Mouse (Mus musculus) kidney, adult 2 months (tissue): ENCODE results near the gene Krtap3-2. TPM values are rescaled to one million over a fixed set of nuclear protein-coding genes. Genes with fewer than 3 reads are reported as not detected.
"Not testable (repeated sequence)": the region's sequence is repeated elsewhere in the genome, so short reads cannot be mapped to it uniquely, and the experiment has no call there.

Experiments
- DNase-seq: peaks from one replicate; pipeline ENCODE4 v3.0.0; 2021
- H3K27ac ChIP-seq: fragments of 200-500 bp; 2 replicates; pipeline ENCODE4 v1.5.1; 2012; ENCODE audit warnings: low read depth, low read length, control low read depth, inconsistent platforms; ENCODE audit not compliant: insufficient read depth
- H3K27me3 ChIP-seq: fragments of 200-500 bp; replicated peaks from 2 replicates; pipeline ENCODE4 v1.6.1; 2012; ENCODE audit warnings: mild to moderate bottlenecking, moderate library complexity, low read length, inconsistent platforms; ENCODE audit not compliant: control insufficient read depth, insufficient read depth
- H3K36me3 ChIP-seq: fragments of 200-500 bp; 2 replicates; pipeline ENCODE4 v1.6.1; 2012; ENCODE audit warnings: mild to moderate bottlenecking, moderate library complexity, low read length, inconsistent platforms; ENCODE audit not compliant: control insufficient read depth, insufficient read depth
- H3K4me1 ChIP-seq: fragments of 200-500 bp; 2 replicates; pipeline ENCODE4 v1.6.1; 2011; ENCODE audit warnings: low read length; ENCODE audit not compliant: control insufficient read depth, insufficient read depth
- H3K4me3 ChIP-seq: fragments of 200-500 bp; 2 replicates; pipeline ENCODE4 v1.5.1; 2011; ENCODE audit warnings: mild to moderate bottlenecking, low read depth, low read length, control low read depth; ENCODE audit not compliant: insufficient read depth
- CTCF ChIP-seq: fragments of 200-500 bp; conservative IDR thresholded peaks from 2 replicates; pipeline ENCODE4 v1.5.1; 2011; ENCODE audit warnings: low read depth, mild to moderate bottlenecking, control low read depth, low read length, moderate library complexity, mixed read lengths; ENCODE audit not compliant: insufficient read depth, insufficient read length
- POLR2A ChIP-seq: fragments of 200-500 bp; IDR thresholded peaks from one replicate; pipeline ENCODE4 v1.6.1; 2011; ENCODE audit warnings: low read depth, low read length, control low read depth
- WGBS: fragments of 180-500 bp; shearing (Covaris S2); methylation state at CpG from one replicate; pipeline ENCODE4 v1.1.7; 2018; 5-methylcytosine and 5-hydroxymethylcytosine counted together
- polyA plus RNA-seq: library from polyadenylated mRNA; depleted of rRNA; stranded (reverse); fragments of >200 nt; gene quantifications from 2 replicates; pipeline ENCODE4 v1.2.3, GENCODE M21; 2012; rRNA removed

The Krtap3-2 gene
- polyA plus RNA-seq = not detected in 2 replicates

GRCm38 (mm10) chr11:99556753-99557152 is at the start of gene Krtap3-2:
Gene Krtap3-2, minus strand, starts transcription at chr11:99556853.
- DNase-seq = no peak
- H3K36me3 ChIP-seq = no peaks in the 10 kb centered on the region
- WGBS = 92% methylated on average over 2 of the region's 2 CpGs
- peak within 1 kb of the TSS; percentile 5; the same call in 1 of the 2 replicates for H3K27ac ChIP-seq
- H3K27me3 ChIP-seq = no peaks in the 10 kb centered on the region
- TF ChIP-seq CTCF (no peak), POLR2A (no peak)
- no peak within 1 kb of the TSS for H3K4me3 ChIP-seq
- H3K4me1 ChIP-seq = no peaks in the 10 kb centered on the region

- H3K27ac ChIP-seq, DNase-seq, H3K4me3 ChIP-seq, H3K36me3 ChIP-seq, H3K4me1 ChIP-seq, H3K27me3 ChIP-seq: not testable (repeated sequence)
- WGBS = 39% methylated on average over 1 of the region's 1 CpGs
Observed at GRCm38 (mm10) chr11:99603208-99603607, 46.6 kb upstream of the Krtap3-2 start, which contains the start of gene Gm11938. Gene Gm11938, minus strand, starts transcription at chr11:99603308.

- H3K27me3 ChIP-seq, H3K36me3 ChIP-seq, H3K4me3 ChIP-seq, H3K4me1 ChIP-seq, DNase-seq, H3K27ac ChIP-seq: not testable (repeated sequence)
- WGBS = 66% methylated on average over 6 of the region's 6 CpGs
Observed at GRCm38 (mm10) chr11:99597742-99598141, 41.1 kb upstream of the Krtap3-2 start, which contains the start of gene Krtap9-3. Gene Krtap9-3, minus strand, starts transcription at chr11:99598105.

- no peaks in the 10 kb centered on the region for H3K36me3 ChIP-seq
- no peak within 1 kb of the TSS for H3K27ac ChIP-seq
- no peaks in the 10 kb centered on the region for H3K4me1 ChIP-seq
- no peak for DNase-seq
- WGBS = 68% methylated on average over 6 of the region's 6 CpGs
- no peaks in the 10 kb centered on the region for H3K27me3 ChIP-seq
- TF ChIP-seq POLR2A = no peak
- no peak within 1 kb of the TSS for H3K4me3 ChIP-seq
Observed at GRCm38 (mm10) chr11:99590981-99591380, 34.3 kb upstream of the Krtap3-2 start, which contains the start of gene Krtap1-3. Gene Krtap1-3, minus strand, starts transcription at chr11:99591339.

GRCm38 (mm10) chr11:99585096-99585495 is 28.4 kb upstream of the Krtap3-2 start:
- Histone ChIP-seq H3K36me3 (no peaks in the 10 kb centered on the region), H3K4me3 (no peak overlapping the region), H3K27me3 (no peaks in the 10 kb centered on the region), H3K4me1 (no peaks in the 10 kb centered on the region), H3K27ac (no peak overlapping the region)
- WGBS = 87% methylated on average over 7 of the region's 7 CpGs
- DNase-seq = no peak
- TF ChIP-seq POLR2A (no peak), CTCF (no peak)

- no peak for DNase-seq
- Histone ChIP-seq H3K27me3 (no peaks in the 10 kb centered on the region), H3K4me1 (no peaks in the 10 kb centered on the region), H3K36me3 (no peaks in the 10 kb centered on the region), H3K4me3 (no peak within 1 kb of the TSS), H3K27ac (no peak within 1 kb of the TSS)
- 77% methylated on average over 5 of the region's 5 CpGs for WGBS
- TF ChIP-seq CTCF = no peak
Observed at GRCm38 (mm10) chr11:99583245-99583704, 26.6 kb upstream of the Krtap3-2 start, which contains the start of gene Krtap1-4. Gene Krtap1-4, minus strand, starts transcription at chr11:99583654.

GRCm38 (mm10) chr11:99581564-99581963 is 24.9 kb upstream of the Krtap3-2 start:
- TF ChIP-seq CTCF (no peak), POLR2A (no peak)
- Histone ChIP-seq H3K27me3 (no peaks in the 10 kb centered on the region), H3K4me1 (no peaks in the 10 kb centered on the region), H3K4me3 (no peak overlapping the region), H3K36me3 (no peaks in the 10 kb centered on the region), H3K27ac (no peak overlapping the region)
- no peak for DNase-seq
- WGBS = 83% methylated on average over 6 of the region's 6 CpGs

- Histone ChIP-seq H3K4me1 (no peaks in the 10 kb centered on the region), H3K36me3 (no peaks in the 10 kb centered on the region), H3K4me3 (no peak overlapping the region), H3K27me3 (no peaks in the 10 kb centered on the region), H3K27ac (no peak overlapping the region)
- no peak for DNase-seq
- TF ChIP-seq CTCF = no peak
- TF ChIP-seq POLR2A = no peak
- 87% methylated on average over 5 of the region's 5 CpGs for WGBS
Observed at GRCm38 (mm10) chr11:99581051-99581450, 24.4 kb upstream of the Krtap3-2 start.
